Mouse (Mus musculus): ENCODE data around the gene Rps19bp1. TPM values are rescaled to one million over a fixed set of nuclear protein-coding genes. Genes with fewer than 3 reads are reported as not detected.
A peak's percentile ranks its signal among the peaks of the same experiment; 100 is the strongest.

Gene Rps19bp1
- total RNA-seq (2015), result 65.0 and 68.9 TPM in 2 replicates
- total RNA-seq (2017), result 19.5 and 43.8 TPM in 2 replicates

GRCm38 (mm10) chr15:80263610-80264575, at the start of gene Rps19bp1:
TSS of gene Rps19bp1 (minus strand) at chr15:80264315.
- peak; percentile 96 for ATAC-seq (replicated peaks; ENCODE audit: poor library complexity)

GRCm38 (mm10) chr15:80306146-80306545, 42.0 kb upstream of the Rps19bp1 start:
- ATAC-seq (replicated peaks; ENCODE audit: poor library complexity), result no peak

GRCm38 (mm10) chr15:80304188-80304587, 40.1 kb upstream of the Rps19bp1 start:
- no peak for ATAC-seq (replicated peaks; ENCODE audit: poor library complexity)

GRCm38 (mm10) chr15:80303779-80304178, 39.7 kb upstream of the Rps19bp1 start:
- ATAC-seq (replicated peaks; ENCODE audit: poor library complexity), result no peak

GRCm38 (mm10) chr15:80297146-80297545, 33.0 kb upstream of the Rps19bp1 start:
- ATAC-seq (replicated peaks; ENCODE audit: poor library complexity), result no peak

GRCm38 (mm10) chr15:80289436-80289835, 25.3 kb upstream of the Rps19bp1 start:
- ATAC-seq (replicated peaks; ENCODE audit: poor library complexity), result peak; percentile 87

- ATAC-seq (replicated peaks; ENCODE audit: poor library complexity), result no peak
Observed at GRCm38 (mm10) chr15:80288036-80288435, 23.9 kb upstream of the Rps19bp1 start.

GRCm38 (mm10) chr15:80286851-80287415, 22.8 kb upstream of the Rps19bp1 start, which contains the start of gene Cacna1i:
TSS of gene Cacna1i (plus strand) at chr15:80287238.
- ATAC-seq (replicated peaks; ENCODE audit: poor library complexity), result no peak

GRCm38 (mm10) chr15:80280646-80281045, 16.5 kb upstream of the Rps19bp1 start:
- peak; percentile 63; the same call in 1 of the 2 replicates for ATAC-seq (replicated peaks; ENCODE audit: poor library complexity)

- no peak for ATAC-seq (replicated peaks; ENCODE audit: poor library complexity)
Observed at GRCm38 (mm10) chr15:80279053-80279452, 14.9 kb upstream of the Rps19bp1 start.

GRCm38 (mm10) chr15:80278121-80278759, 14.1 kb upstream of the Rps19bp1 start:
- ATAC-seq (replicated peaks; ENCODE audit: poor library complexity), result no peak

GRCm38 (mm10) chr15:80277625-80278024, 13.5 kb upstream of the Rps19bp1 start:
- ATAC-seq (replicated peaks; ENCODE audit: poor library complexity), result peak; percentile 65; the same call in 1 of the 2 replicates

GRCm38 (mm10) chr15:80277107-80277506, 13.0 kb upstream of the Rps19bp1 start:
- no peak for ATAC-seq (replicated peaks; ENCODE audit: poor library complexity)

- no peak for ATAC-seq (replicated peaks; ENCODE audit: poor library complexity)
Observed at GRCm38 (mm10) chr15:80271858-80272396, 7.8 kb upstream of the Rps19bp1 start.

GRCm38 (mm10) chr15:80266281-80266680, 2.2 kb upstream of the Rps19bp1 start:
- peak; percentile 71 for ATAC-seq (replicated peaks; ENCODE audit: poor library complexity)

- ATAC-seq (replicated peaks; ENCODE audit: poor library complexity), result no peak
Observed at GRCm38 (mm10) chr15:80261100-80261499, 3.0 kb downstream of the Rps19bp1 start.

- ATAC-seq (replicated peaks; ENCODE audit: poor library complexity), result peak; percentile 46
Observed at GRCm38 (mm10) chr15:80260677-80261076, 3.4 kb downstream of the Rps19bp1 start.

GRCm38 (mm10) chr15:80259406-80260045, 4.6 kb downstream of the Rps19bp1 start:
- no peak for ATAC-seq (replicated peaks; ENCODE audit: poor library complexity)

GRCm38 (mm10) chr15:80258240-80259170, 5.6 kb downstream of the Rps19bp1 start:
- ATAC-seq (replicated peaks; ENCODE audit: poor library complexity), result 0 out of 2 replicates have a peak, but pooled peaks have one; percentile 15
